Mouse (Mus musculus) heart, embryonic 16.5 days (tissue): Measurements from ENCODE around the gene Ccdc80. TPM values are rescaled to one million over a fixed set of nuclear protein-coding genes. Genes with fewer than 3 reads are reported as not detected.
A peak's percentile ranks its signal among the peaks of the same experiment; 100 is the strongest.

ENCODE experiments used
- ATAC-seq: fragments of 200-750 bp; cut with Nextera tagmentation; replicated peaks from 2 replicates; pipeline ENCODE4 v1.8.0; 2017; ENCODE audit warnings: moderate number of reproducible peaks; ENCODE audit not compliant: insufficient read depth, low FRiP score; ENCODE audit errors: extremely low read depth
- H3K27ac ChIP-seq: fragments of 300-500 bp; sonication (generic); 2 replicates; pipeline ENCODE4 v1.5.1; 2014; ENCODE audit warnings: mild to moderate bottlenecking, low read length, control low read depth, moderate library complexity
- H3K27me3 ChIP-seq: fragments of 300-500 bp; sonication (generic); 2 replicates; pipeline ENCODE4 v1.6.1; 2014; ENCODE audit warnings: low read length, mixed read lengths; ENCODE audit not compliant: control insufficient read depth, insufficient read depth
- H3K36me3 ChIP-seq: fragments of 300-500 bp; sonication (generic); 2 replicates; pipeline ENCODE4 v1.6.1; 2014; ENCODE audit not compliant: control insufficient read depth, insufficient read depth
- H3K4me1 ChIP-seq: fragments of 300-500 bp; sonication (generic); 2 replicates; pipeline ENCODE4 v1.6.1; 2014; ENCODE audit warnings: low read length, mixed read lengths; ENCODE audit not compliant: control insufficient read depth, insufficient read depth
- H3K4me2 ChIP-seq: fragments of 300-500 bp; sonication (generic); 2 replicates; pipeline ENCODE4 v1.6.1; 2014; ENCODE audit warnings: low read depth, mild to moderate bottlenecking, control low read depth, low read length
- H3K4me3 ChIP-seq: fragments of 300-500 bp; sonication (generic); 2 replicates; pipeline ENCODE4 v1.5.1; 2014; ENCODE audit warnings: mild to moderate bottlenecking, control low read depth, low read length
- H3K9ac ChIP-seq: fragments of 300-500 bp; sonication (generic); 2 replicates; pipeline ENCODE4 v1.6.1; 2014; ENCODE audit warnings: low read length, control low read depth
- H3K9me3 ChIP-seq: fragments of 300-500 bp; sonication (generic); replicated peaks from 2 replicates; pipeline ENCODE4 v1.6.1; 2016; ENCODE audit warnings: low read length; ENCODE audit not compliant: control insufficient read depth
- WGBS: fragments of 180-500 bp; shearing (Covaris S2); extraction: QIAGEN DNeasy Blood & Tissue Kit; methylation state at CpG from one replicate; pipeline ENCODE4 v1.1.7; 2014; 5-methylcytosine and 5-hydroxymethylcytosine counted together
- polyA plus RNA-seq: library from polyadenylated mRNA; unstranded; fragments of >200 nt; fragmentation: Nextera tagmentation; extraction: Ambion mirVana; gene quantifications from 2 replicates; pipeline ENCODE4 v1.2.1, GENCODE M21; 2015

The Ccdc80 gene
- 77.5 and 80.0 TPM in 2 replicates for polyA plus RNA-seq

GRCm38 (mm10) chr16:45093137-45093731, at the start of gene Ccdc80:
Ccdc80 (plus strand) TSS chr16:45093402.
- Histone ChIP-seq H3K27ac (peak within 1 kb of the TSS; percentile 91), H3K4me3 (peak within 1 kb of the TSS; percentile 52), H3K4me1 (peaks cover 28% of the 10 kb centered on the region), H3K27me3 (no peaks in the 10 kb centered on the region), H3K36me3 (no peaks in the 10 kb centered on the region), H3K9ac (peak within 1 kb of the TSS; percentile 73), H3K4me2 (peak within 1 kb of the TSS; percentile 62), H3K9me3 (no peaks in the 10 kb centered on the region)
- ATAC-seq: peak; percentile 61
- WGBS: under 1% methylated on average over 6 of the region's 6 CpGs

- Histone ChIP-seq H3K9me3 (no peaks in the 10 kb centered on the region), H3K4me1 (no peaks in the 10 kb centered on the region), H3K27me3 (no peaks in the 10 kb centered on the region), H3K27ac (no peak overlapping the region), H3K36me3 (no peaks in the 10 kb centered on the region), H3K4me3 (no peak overlapping the region), H3K9ac (no peak overlapping the region), H3K4me2 (no peak overlapping the region)
- no peak for ATAC-seq
- WGBS: 39% methylated on average over 3 of the region's 3 CpGs
These were observed 48.4 kb upstream of the Ccdc80 start for GRCm38 (mm10) chr16:45044844-45045243.

- H3K4me3 ChIP-seq: no peak overlapping the region
- H3K9me3 ChIP-seq: no peaks in the 10 kb centered on the region
- H3K4me1 ChIP-seq: 0 out of 2 replicates have a peak, but pooled peaks cover 3% of the 10 kb centered on the region
- H3K27me3 ChIP-seq: no peaks in the 10 kb centered on the region
- H3K36me3 ChIP-seq: no peaks in the 10 kb centered on the region
- H3K27ac ChIP-seq: no peak overlapping the region
- H3K4me2 ChIP-seq: no peak overlapping the region
- no peak for ATAC-seq
- 84% methylated on average over 7 of the region's 7 CpGs for WGBS
- H3K9ac ChIP-seq: no peak overlapping the region
These were observed 36.0 kb upstream of the Ccdc80 start for GRCm38 (mm10) chr16:45057222-45057621.

- peak overlapping the region; percentile 23; the same call in 1 of the 2 replicates for H3K4me2 ChIP-seq
- H3K4me3 ChIP-seq: no peak overlapping the region
- 52% methylated on average over 4 of the region's 4 CpGs for WGBS
- no peaks in the 10 kb centered on the region for H3K9me3 ChIP-seq
- no peak overlapping the region for H3K9ac ChIP-seq
- ATAC-seq: no peak
- H3K27me3 ChIP-seq: no peaks in the 10 kb centered on the region
- H3K27ac ChIP-seq: no peak overlapping the region
- H3K4me1 ChIP-seq: 0 out of 2 replicates have a peak, but pooled peaks cover 3% of the 10 kb centered on the region
- H3K36me3 ChIP-seq: no peaks in the 10 kb centered on the region
These were observed 35.3 kb upstream of the Ccdc80 start for GRCm38 (mm10) chr16:45057922-45058321.

GRCm38 (mm10) chr16:45061140-45061539, 32.1 kb upstream of the Ccdc80 start:
- WGBS: 36% methylated on average over 3 of the region's 3 CpGs
- H3K36me3 ChIP-seq: no peaks in the 10 kb centered on the region
- H3K27me3 ChIP-seq: no peaks in the 10 kb centered on the region
- H3K4me2 ChIP-seq: no peak overlapping the region
- no peak overlapping the region for H3K4me3 ChIP-seq
- no peak overlapping the region for H3K9ac ChIP-seq
- ATAC-seq: no peak
- H3K9me3 ChIP-seq: no peaks in the 10 kb centered on the region
- 0 out of 2 replicates have a peak, but pooled peaks cover 3% of the 10 kb centered on the region for H3K4me1 ChIP-seq
- no peak overlapping the region for H3K27ac ChIP-seq

- Histone ChIP-seq H3K36me3 (no peaks in the 10 kb centered on the region), H3K4me3 (no peak overlapping the region), H3K27ac (no peak overlapping the region), H3K4me2 (no peak overlapping the region), H3K9me3 (no peaks in the 10 kb centered on the region), H3K4me1 (no peaks in the 10 kb centered on the region), H3K27me3 (no peaks in the 10 kb centered on the region), H3K9ac (no peak overlapping the region)
- no peak for ATAC-seq
- 81% methylated on average over 8 of the region's 8 CpGs for WGBS
These were observed 22.7 kb upstream of the Ccdc80 start for GRCm38 (mm10) chr16:45070383-45071083.

GRCm38 (mm10) chr16:45071424-45071823, 21.8 kb upstream of the Ccdc80 start:
- H3K9ac ChIP-seq: no peak overlapping the region
- no peaks in the 10 kb centered on the region for H3K9me3 ChIP-seq
- no peaks in the 10 kb centered on the region for H3K27me3 ChIP-seq
- ATAC-seq: no peak
- H3K27ac ChIP-seq: no peak overlapping the region
- no peak overlapping the region for H3K4me3 ChIP-seq
- WGBS: 53% methylated on average over 2 of the region's 2 CpGs
- H3K4me2 ChIP-seq: no peak overlapping the region
- H3K36me3 ChIP-seq: no peaks in the 10 kb centered on the region
- H3K4me1 ChIP-seq: no peaks in the 10 kb centered on the region

- H3K4me1 ChIP-seq: peaks cover 11% of the 10 kb centered on the region
- H3K9ac ChIP-seq: no peak overlapping the region
- no peak overlapping the region for H3K27ac ChIP-seq
- ATAC-seq: no peak
- 81% methylated on average over 6 of the region's 6 CpGs for WGBS
- no peaks in the 10 kb centered on the region for H3K36me3 ChIP-seq
- H3K4me2 ChIP-seq: no peak overlapping the region
- no peaks in the 10 kb centered on the region for H3K9me3 ChIP-seq
- H3K27me3 ChIP-seq: no peaks in the 10 kb centered on the region
- H3K4me3 ChIP-seq: no peak overlapping the region
These were observed 15.6 kb upstream of the Ccdc80 start for GRCm38 (mm10) chr16:45077517-45078080.

- no peak overlapping the region for H3K4me2 ChIP-seq
- H3K27me3 ChIP-seq: no peaks in the 10 kb centered on the region
- WGBS: 15% methylated on average over 2 of the region's 2 CpGs
- H3K9ac ChIP-seq: no peak overlapping the region
- no peak; the same call in 1 of the 2 replicates for ATAC-seq
- H3K36me3 ChIP-seq: no peaks in the 10 kb centered on the region
- H3K9me3 ChIP-seq: no peaks in the 10 kb centered on the region
- peaks cover 11% of the 10 kb centered on the region for H3K4me1 ChIP-seq
- H3K27ac ChIP-seq: no peak overlapping the region
- H3K4me3 ChIP-seq: no peak overlapping the region
These were observed 13.9 kb upstream of the Ccdc80 start for GRCm38 (mm10) chr16:45079322-45079721.
